Mouse (Mus musculus) monocyte, adult 2 months (primary cell): ENCODE results near the gene Trp53bp2.

ENCODE experiments used
- DNase-seq, 2 experiments: peaks; one replicate each; pipeline ENCODE4 v3.0.0; 2022; ENCODE audit warnings: low spot score in 2 of 2, low read depth in 1 of 2

The Trp53bp2 gene

DNA sequence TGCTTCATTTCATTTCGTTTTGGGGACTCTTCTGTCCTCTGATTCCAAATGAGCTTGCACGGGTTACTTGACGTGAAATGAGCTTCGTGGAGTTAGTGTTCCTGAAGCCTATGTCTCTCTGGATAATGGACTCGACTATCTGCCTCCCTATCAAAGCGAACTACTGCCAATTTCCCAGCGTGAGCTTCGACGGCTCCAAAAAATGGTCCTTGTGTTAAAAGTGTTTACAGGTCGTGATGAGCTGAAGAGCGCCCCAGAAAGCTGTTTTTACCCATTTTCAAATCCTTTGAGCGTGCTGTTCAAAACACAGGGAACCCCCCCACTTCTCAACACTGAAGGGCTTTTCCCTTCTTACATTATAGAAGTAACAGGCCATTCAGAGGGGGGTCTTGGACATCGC is 729 bp upstream of the Trp53bp2 start:
- DNase-seq: no peak

DNA sequence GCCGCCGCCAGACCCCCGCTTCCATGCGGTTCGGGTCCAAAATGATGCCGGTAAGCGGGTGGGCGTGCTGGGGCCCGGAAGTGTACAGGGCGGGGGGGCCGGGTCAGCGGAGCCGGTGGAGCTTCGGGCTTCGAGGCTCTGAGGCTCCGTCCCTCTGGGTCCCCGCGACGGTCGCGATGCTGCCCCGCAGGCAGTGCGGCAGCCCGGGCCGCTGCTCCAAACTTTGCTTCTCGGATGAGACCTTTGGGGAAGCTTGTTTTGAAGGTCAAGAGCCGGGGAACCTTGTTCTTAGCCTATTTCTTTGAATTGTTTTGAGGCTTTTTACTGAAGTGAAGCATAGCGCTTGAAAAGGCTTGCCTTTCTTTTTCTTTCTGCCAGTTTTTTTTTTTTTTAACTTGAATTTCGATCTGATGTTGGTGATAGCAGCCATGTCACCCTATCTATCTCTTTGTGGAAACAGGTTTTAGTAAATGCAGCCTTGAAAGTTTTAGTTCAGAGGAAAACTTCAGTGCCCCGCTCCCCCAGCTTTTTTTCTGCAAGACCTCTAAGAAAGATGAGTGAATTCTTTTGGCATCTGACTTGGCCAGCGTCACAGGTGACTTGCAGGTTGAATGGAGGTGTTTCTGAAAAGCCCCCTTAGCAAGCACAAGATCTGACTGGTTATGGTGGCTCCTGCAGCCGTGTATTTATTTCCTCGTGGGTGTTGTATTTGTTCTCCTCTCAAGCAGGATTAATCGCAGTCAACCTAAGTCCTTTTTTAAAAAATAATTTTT is 615 bp downstream of the Trp53bp2 start:
- no peak for DNase-seq

GRCm38 (mm10) chr1:182412586-182413270 is 3.8 kb downstream of the Trp53bp2 start:
- no peak for DNase-seq

- DNase-seq: no peak
Observed at GRCm38 (mm10) chr1:182419481-182419880, 10.5 kb downstream of the Trp53bp2 start.

- no peak for DNase-seq
Observed at GRCm38 (mm10) chr1:182424274-182424673, 15.3 kb downstream of the Trp53bp2 start.

DNA sequence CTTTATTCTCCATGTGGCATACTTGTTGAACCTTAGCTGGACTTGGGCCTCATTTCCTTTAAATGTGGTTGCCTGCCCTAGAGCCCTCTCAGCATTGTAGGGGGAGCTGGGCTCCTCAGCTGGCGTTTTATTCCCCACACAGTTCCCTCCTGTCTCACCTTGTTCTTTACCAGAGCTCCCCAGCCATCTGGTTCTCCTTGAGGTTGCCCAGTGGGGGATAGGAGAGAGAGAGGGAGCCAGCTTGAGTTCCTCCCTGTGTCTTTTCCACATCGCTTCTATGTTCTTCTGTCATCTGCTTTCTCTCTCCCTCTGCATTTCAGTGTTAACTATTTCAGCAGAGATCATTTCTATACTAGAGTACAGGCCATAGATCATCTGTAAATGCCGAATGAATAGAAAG is 16.2 kb downstream of the Trp53bp2 start:
- DNase-seq: no peak

DNA sequence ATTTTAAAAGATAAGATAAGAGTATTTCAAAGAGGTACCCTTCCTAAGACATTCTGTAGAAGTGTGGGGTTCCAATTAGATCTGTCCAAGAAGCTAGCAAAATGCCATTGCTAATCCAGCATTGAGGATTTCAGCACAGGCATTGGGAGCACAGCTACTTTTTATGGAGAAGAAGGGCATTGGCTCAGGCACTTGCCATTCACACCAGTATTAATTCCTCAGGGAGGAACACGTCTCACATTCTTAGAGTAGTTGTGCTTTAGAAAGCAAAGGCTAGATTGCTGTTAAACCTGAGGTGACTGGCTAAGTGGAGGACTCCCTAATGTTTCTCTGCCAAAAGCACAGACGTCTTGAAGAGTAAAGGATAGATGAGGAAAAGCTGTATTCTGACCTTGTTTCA is 17.5 kb downstream of the Trp53bp2 start:
- no peak for DNase-seq

GRCm38 (mm10) chr1:182427426-182427825 is 18.5 kb downstream of the Trp53bp2 start:
- no peak for DNase-seq

GRCm38 (mm10) chr1:182429826-182430225 is 20.9 kb downstream of the Trp53bp2 start:
- DNase-seq: no peak

- DNase-seq: no peak
Observed at GRCm38 (mm10) chr1:182430676-182431075, 21.7 kb downstream of the Trp53bp2 start.

DNA sequence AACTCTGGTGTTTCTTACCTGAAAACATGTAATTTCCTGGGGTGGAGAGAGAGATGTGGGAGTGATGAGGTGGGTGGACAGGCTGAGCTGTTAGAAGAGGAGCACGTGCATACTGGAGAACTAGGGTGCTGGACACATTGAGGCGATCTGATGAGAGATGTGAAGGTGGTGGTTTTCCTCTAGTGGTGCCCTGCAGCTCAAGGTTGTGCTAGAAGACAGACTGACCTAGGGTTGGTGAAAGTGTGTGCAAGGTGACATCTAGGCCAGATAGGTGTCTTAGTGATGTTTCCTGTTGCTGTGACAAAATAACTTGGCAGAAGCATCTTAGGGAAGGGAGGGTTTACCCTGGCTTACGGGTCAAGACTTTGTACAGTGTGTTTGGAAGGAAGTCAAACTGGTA is 23.1 kb downstream of the Trp53bp2 start:
- no peak for DNase-seq

DNA sequence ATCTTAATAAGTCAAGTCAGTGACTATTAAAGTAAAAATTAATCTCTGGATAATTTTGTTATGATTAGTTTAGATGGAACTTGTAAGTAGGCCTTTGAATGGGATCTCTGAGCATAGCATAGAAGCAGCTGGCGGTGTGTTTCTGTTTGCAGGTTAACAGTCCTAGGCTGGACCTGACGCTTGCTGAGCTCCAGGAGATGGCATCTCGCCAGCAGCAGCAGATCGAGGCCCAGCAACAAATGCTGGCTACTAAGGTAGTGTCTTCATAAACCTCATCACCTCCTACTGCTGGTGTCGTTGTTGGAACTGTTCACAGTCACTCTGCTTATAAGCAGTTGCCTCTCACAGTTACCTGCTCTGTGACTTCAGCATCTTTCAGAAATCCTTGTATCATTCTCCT is 27.8 kb downstream of the Trp53bp2 start:
- DNase-seq: no peak

GRCm38 (mm10) chr1:182439546-182440222 is 30.7 kb downstream of the Trp53bp2 start:
- no peak for DNase-seq

- no peak for DNase-seq
Observed at GRCm38 (mm10) chr1:182441791-182442473, 33.0 kb downstream of the Trp53bp2 start.

DNA sequence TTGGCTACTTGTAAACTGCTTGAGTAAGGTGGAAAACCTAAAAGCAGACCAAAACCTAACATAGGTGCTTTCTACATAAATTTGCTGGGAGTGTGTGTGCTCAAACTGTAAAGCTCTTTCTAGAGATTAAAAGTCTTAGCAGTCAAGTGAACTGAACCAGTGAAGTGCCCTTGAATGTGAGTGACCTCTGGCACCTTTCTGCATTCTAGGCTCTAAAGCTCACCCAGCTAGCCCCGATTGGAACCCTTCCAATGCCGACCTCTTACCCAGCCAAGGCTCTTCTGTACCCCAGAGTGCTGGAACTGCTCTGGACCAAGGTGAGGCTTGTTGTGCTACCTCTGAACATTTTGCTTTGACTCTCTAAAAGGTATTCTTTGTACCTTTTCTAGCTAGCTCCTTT is 35.1 kb downstream of the Trp53bp2 start:
- no peak for DNase-seq

DNA sequence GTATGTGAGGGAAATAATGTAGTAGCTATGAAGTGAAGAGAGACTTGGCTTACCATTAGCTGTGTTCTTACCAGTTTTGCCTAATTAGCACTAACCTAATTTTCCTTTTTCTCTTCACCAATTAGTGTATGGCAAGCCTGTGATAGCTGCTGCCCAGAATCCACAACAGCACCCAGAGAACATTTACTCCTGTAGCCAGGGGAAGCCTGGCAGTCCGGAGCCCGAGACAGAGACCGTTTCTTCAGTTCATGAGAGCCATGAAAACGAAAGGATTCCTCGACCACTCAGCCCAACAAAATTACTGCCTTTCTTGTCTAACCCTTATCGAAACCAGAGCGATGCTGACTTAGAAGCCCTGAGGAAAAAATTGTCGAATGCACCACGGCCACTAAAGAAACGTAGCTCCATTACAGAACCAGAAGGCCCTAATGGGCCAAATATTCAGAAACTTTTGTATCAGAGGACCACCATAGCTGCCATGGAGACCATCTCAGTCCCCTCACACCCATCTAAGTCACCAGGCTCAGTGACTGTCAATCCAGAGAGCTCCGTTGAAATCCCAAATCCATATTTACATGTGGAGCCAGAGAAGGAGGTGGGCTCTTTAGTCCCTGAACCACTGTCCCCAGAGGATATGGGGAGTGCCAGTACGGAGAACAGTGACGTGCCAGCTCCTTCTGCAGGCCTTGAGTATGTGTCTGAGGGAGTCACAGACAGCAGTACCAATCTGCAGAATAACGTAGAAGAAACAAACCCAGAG is 39.5 kb downstream of the Trp53bp2 start:
- no peak for DNase-seq

GRCm38 (mm10) chr1:182452473-182452872 is 43.5 kb downstream of the Trp53bp2 start:
- no peak for DNase-seq

DNA sequence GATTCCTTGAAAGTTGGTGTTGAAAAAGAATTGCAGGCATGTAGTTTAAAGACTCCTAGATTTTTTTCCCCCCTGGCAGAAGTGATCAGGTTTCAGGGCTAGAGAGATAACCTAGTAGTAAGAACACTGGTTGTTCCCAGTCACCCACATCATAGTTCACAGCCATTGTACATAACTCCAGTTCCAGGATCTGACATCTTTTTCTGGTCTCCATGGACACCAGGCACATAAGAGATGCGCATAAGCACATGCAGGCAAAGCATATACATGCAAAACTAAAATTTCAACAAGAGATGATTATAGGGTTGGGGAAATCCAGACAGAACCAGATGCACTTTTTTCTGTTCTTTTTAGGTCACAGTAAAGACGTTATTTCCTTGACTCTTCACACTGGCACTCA is 46.1 kb downstream of the Trp53bp2 start:
- no peak for DNase-seq

GRCm38 (mm10) chr1:182458556-182458955 is 49.6 kb downstream of the Trp53bp2 start:
- DNase-seq: no peak

- DNase-seq: no peak
Observed at GRCm38 (mm10) chr1:182459436-182459835, 50.5 kb downstream of the Trp53bp2 start.
